Mouse (Mus musculus): Measurements from ENCODE around the gene Fjx1.

Fjx1 gene

DNA sequence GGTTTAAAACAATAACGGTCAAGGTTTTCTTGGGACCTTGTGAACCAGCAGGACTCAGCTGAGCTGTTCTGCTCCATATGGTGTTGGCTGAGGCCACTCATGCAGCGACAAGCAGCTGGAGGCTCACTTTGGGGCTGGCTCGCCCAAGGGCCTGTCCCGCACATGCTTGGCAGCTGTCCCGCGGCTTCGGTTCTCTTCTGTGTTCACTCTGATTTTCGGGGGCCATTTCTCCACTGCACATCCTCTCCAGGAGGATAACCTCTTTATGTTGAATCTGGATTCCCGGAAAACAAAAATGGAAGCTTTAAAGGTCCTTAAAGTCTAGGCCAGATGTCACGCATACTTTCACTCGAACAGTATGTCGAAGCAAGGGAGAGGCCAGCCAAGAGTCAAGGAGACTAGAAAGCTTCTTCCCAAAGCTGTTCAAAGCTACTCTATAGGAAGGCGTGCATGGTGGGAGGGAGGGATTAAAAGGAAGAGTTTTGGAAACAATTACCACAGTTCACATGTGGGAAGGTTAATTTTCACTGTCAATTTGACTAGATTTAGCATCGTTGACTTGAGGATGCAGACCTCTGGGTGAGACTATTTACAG, 36.1 kb downstream of the Fjx1 start:
- no peak for DNase-seq

DNA sequence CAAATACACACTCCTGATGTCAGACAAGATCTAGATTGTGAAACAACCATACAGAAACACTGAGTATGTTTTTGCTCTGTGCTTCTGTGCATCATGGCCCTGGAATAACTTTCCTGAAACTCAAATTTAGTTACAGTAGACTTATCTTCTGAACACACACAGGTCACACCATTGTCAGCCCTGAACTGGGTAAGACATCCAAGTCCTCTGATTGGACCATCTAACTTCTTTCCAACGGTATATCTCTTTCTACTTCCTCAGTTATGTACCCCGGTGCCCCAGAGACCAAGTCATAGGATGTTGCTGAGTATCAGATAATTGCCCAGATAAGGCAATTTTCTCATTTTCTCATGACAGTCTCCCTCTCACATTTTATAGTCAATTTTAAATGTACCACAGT, 39.6 kb downstream of the Fjx1 start:
- DNase-seq = no peak

DNA sequence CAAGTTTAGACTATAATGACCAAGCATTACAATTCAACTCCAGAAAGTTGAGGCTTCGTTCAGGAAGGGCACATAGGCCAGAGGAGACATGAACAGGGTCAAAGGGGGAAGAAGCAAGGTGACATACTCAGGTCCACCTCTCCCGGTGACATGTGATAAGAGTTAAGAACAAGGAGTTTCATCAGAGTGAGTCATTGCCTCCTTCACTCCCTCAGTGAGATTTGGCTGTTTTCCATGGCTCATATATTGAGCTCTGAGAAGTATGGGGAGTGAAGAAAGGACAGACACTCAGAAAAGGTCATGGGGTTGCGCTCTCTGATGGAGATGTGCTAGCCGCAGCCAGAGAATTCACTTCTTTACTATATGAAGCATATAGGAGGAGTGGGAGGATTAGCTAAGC, 41.7 kb downstream of the Fjx1 start:
- no peak for DNase-seq

DNA sequence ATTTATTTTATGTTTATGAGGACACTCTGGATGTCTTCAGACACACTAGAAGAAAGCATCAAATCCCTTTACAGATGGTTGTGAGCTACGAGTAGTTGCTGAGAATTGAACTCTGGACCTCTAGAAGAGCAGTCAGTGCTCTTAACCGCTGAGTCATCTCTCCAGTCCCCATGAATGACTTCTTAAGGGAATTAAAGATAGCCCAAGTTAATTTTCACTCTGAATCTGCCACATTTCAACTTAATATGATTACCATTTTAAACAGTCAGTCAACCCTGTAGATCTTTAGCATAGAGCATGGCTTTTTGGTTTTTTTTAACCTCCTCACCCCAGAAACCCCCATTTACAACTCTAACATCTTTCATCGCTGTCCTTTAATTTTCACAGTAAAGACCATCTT, 42.6 kb downstream of the Fjx1 start:
- DNase-seq = no peak

DNA sequence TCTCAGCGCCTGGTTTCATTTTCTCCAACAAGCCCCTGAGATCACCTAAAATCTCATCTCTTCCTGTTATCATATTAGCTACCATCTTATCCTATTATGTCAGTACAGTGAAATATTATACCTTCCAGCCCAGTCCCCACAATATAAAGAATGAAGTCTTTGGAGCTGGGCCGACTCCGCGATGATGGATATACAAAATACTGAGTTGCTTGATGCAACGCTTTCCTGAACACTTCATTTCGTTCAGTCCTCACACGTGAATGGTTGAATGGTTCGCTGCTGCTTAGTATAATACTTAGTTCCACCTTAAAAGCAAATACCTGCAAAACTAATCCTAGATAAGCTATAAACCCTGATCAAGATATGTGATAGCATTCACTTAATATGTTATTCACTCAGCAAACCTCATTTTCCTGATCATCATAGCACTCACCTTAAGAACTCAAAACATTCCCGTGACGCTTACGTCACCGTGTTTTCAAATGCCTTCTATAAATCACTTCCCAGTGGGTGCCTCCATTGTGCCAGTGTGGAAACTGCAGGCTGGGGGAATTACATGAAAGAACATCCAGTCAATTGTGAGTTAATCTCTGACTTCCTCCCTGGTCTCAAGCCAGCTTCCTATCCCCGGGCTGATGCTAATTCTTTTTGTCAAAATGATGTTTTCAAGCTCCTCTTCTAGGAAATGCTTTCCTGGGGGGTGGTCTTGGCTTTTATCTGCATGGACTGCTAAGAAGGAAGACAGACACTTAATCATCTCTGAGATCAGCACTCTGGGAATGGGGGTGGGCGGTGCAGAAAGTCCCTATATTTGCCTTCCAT, 44.7 kb downstream of the Fjx1 start, which contains the start of gene Trim44:
Trim44 (minus strand) TSS at position 466 of the 822 bp plus-strand sequence.
- no peak for DNase-seq

DNA sequence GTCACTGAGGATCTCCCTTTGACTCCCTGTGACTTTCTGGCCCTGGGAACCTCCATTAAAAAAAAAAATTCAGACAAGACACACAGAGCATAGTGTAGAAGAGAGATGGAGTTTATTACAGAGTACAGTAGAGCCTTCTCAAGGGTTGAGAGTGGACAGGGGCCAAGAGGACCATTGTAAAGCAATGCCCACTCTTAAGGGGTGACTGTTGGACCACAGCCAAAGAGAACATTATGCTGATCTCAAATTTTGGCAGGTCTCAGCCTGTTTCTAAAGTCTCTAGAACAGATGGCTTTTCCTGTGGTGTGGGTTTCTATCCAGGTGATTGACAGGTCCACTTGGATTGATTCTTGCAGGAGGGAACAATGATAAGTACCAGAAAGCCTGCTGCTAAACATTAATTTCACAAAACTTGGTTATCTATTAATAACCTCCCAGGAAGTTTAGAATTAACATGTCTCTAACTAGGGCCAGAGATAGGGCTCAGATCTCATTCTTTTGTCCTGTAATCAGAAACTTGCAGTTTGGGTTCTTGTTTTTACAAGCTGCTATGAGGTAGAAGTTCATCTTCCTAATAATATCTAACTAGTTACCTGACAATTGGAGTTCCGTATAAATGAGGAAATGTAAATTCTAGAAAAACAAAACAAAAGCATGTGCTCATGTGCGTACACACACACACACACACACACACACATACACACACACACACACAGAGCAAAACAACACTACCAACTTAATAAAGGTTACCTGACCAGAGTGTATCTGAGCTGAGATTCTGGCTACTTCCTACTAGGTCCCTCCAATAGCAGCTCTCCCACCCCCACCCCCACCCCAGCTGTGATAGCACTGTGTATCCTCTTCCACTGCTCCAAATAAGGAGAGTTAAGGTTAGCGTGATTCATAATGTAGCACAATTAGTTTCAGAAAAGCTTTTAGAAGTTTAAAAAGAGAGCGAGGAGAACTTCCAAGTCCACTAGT, 45.7 kb downstream of the Fjx1 start:
- DNase-seq = no peak

DNA sequence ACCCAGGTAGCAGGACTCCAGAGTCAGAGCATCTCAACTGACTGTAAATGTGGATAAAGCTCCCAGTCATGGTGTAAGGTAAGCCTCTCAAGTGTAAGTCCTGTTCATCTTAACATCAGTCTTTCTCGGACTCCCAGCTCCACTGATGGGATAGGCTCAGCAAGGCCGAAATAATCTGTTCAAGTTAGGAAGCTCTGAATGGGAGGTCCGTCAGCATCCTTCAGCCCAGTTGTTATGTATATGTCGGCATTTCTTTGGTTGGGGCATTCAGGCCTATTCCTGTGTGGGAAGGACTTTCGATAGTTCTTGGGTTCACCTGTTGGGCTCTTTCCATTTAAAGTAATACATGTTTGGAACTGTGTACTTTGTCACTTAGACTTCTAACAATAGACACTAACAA, 48.3 kb downstream of the Fjx1 start:
- DNase-seq = no peak

DNA sequence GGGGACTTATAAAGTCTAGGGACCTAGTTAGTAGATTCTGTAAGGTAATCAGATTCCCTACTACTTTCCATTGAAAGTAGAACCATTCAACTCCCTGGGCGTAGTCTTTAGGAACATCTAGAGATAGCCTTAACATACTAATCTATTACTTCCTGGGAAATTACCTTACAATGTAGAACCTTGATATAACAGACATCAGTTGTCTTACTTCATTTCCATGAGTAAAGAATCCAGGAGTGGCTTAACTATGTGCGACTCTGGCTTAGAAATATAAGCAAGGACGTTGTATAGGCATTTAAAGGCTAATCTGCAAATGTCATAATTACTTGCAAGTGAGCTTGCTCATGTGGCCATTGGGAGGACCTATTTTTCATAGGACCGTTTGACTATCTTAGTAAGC, 49.0 kb downstream of the Fjx1 start:
- DNase-seq = no peak

DNA sequence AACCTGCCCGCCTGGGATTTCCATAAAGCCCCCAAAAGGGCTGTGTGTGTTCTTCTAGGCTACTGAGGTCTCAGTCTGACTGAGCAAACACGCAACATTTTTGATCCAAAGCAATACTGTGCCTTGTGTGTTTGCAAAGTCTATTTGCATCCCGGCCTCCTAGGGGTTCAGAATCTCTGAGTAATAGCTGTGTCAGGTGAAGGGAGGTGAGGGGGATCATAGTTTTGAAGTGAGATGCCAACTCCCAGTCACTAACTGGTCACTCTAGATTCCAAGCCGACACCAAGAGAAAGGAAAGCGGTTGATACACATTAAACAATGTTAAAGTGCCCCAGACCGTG, 51.0 kb downstream of the Fjx1 start:
- DNase-seq = no peak

DNA sequence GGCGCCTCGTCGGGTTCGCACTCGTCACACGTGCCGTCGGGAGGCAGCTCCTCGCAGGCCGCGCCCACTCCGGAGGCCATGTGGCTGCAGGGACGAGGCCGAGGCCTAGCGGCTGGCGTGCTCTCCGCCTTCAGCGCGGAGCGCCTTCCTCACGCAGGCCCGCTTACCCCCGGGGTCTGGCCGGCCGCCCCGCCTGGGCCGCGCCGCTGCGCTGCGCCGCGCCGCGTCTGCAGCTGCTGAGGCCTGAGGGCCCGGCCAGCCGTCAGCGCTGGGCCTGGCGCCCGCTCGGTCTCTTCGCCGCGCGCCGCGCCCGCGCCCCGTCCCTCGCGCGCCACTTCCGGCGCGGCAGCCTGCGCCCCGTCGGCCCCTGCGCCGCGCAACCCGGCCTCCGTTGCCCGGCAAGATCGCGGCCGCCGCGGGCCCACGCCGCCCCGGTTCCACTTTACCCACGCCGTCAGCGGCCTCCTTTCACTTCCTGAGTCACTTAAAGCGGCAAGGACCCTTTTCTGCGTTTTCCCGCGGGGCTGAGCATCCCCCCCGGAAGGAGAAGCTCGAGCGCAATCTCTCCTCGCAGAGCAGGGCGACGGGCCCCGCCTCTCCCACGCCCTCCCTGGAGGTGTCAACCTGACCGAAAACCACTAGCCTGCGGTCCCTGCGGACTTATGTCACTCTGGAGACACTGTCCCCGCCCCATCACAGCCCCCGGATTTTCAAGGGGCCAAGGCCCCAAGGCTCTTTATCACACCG, 51.5 kb downstream of the Fjx1 start:
- peak; percentile 83 for DNase-seq

DNA sequence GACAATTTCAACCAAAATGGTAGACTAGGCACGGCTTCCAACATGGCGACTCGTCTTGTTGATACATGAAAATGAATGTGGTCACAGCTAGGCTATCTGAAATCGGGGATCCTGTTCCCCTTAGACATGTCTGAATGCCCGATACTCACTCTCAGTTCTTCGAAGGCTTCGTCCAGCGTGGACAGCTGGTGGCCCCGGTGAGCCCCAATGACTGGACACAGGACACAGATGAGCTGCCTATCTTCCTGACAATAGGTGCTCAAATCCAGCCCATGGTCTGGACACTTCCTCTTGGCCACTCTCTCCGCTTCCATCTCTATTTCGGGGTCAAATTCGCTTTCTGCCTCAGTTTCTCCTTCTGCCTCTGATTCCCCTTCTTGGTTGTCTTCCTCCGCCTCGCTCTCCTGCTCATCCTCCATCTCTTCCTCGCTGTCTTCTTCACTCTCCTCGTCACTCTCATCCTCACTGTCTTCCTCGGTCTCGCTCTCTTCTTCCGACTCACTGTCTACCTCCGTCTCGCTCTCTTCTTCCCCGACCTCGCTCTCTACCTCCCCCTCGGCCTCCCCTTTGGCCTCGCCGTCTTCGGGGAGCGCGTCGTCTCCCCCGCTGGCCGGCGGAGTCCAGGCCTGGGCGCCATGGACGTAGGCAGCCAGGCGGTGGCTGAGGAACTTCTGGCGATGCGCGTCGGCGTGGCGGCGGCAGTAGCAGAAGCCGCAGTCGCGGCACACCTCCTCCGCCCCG, 52.3 kb downstream of the Fjx1 start:
- DNase-seq = no peak

All from right cerebral cortex, postnatal 4 days (tissue).